Mouse (Mus musculus) intestine, embryonic 14.5 days (tissue): ENCODE measurements at regions not wholly inside any gene's neighbourhood (a gene's known extent, or its start where the extent isn't known, plus 50 kb on each side); places are given as distances from the start of the nearest gene placed in this dataset.

ENCODE experiments used
- ATAC-seq: fragments of 200-750 bp; cut with Nextera tagmentation; replicated peaks from 2 replicates; pipeline ENCODE4 v1.8.0; 2017; ENCODE audit warnings: low read depth, moderate number of reproducible peaks, moderate TSS enrichment, moderate library complexity; ENCODE audit not compliant: low FRiP score, low TSS enrichment
- DNase-seq: peaks from one replicate; pipeline ENCODE4 v3.0.0-alpha.2; 2018; ENCODE audit warnings: low spot score
- H3K27ac ChIP-seq: fragments of 300-500 bp; sonication (generic); 2 replicates; pipeline ENCODE4 v1.5.1; 2014; ENCODE audit warnings: low read depth, mild to moderate bottlenecking, control low read depth
- H3K27me3 ChIP-seq: fragments of 300-500 bp; sonication (generic); replicated peaks from 2 replicates; pipeline ENCODE4 v1.6.1; 2014; ENCODE audit warnings: low read length, control low read depth; ENCODE audit not compliant: control insufficient read depth, insufficient read depth
- H3K36me3 ChIP-seq: fragments of 300-500 bp; sonication (generic); 2 replicates; pipeline ENCODE4 v1.6.1; 2014; ENCODE audit warnings: low read length, control low read depth; ENCODE audit not compliant: control insufficient read depth, insufficient read depth
- H3K4me1 ChIP-seq: fragments of 300-500 bp; sonication (generic); replicated peaks from 2 replicates; pipeline ENCODE4 v1.6.1; 2014; ENCODE audit warnings: low read length, control low read depth, mixed read lengths; ENCODE audit not compliant: control insufficient read depth, insufficient read depth
- H3K4me2 ChIP-seq: fragments of 300-500 bp; sonication (generic); 2 replicates; pipeline ENCODE4 v1.6.1; 2014; ENCODE audit warnings: low read length
- H3K4me3 ChIP-seq: fragments of 300-500 bp; sonication (generic); 2 replicates; pipeline ENCODE4 v1.5.1; 2014; ENCODE audit warnings: low read depth, low read length, control low read depth, mixed read lengths
- H3K9ac ChIP-seq: fragments of 300-500 bp; sonication (generic); 2 replicates; pipeline ENCODE4 v1.6.1; 2014; ENCODE audit warnings: mild to moderate bottlenecking, low read length
- H3K9me3 ChIP-seq: fragments of 300-500 bp; sonication (generic); 2 replicates; pipeline ENCODE4 v1.6.1; 2016; ENCODE audit warnings: low read length, control low read depth; ENCODE audit not compliant: control insufficient read depth
- WGBS: fragments of 180-500 bp; shearing (Covaris S2); extraction: QIAGEN DNeasy Blood & Tissue Kit; methylation state at CpG from one replicate; pipeline ENCODE4 v1.1.7; 2014; 5-methylcytosine and 5-hydroxymethylcytosine counted together

DNA sequence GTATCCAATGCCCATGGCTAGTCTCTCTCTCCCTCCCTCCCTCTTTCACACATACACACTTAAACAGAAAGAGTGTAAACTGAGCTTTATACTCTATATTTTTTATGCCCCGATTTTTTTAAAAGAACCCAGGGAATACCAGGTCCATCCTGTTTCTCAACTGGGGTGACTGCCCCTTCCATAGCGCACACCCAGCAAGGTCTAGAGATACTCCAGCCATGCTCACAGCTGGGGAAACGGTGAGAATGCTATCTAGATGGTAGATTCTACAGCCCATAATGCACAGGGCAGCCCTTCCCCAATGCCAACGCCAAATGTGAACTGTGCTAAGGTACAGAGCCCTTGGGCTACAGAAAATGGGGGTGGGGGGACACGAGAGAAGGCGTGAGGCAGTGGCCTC, 51.2 kb upstream of the Tln2 start:
- Histone ChIP-seq H3K4me1 (peaks cover 7% of the 10 kb centered on the region; the same call in 1 of the 2 replicates), H3K4me3 (no peak overlapping the region), H3K27me3 (no peaks in the 10 kb centered on the region), H3K9ac (no peak overlapping the region), H3K27ac (no peak overlapping the region), H3K4me2 (no peak overlapping the region), H3K9me3 (no peaks in the 10 kb centered on the region), H3K36me3 (no peaks in the 10 kb centered on the region)
- no peak for DNase-seq
- ATAC-seq, result no peak
- 94% methylated on average over 6 of the region's 6 CpGs for WGBS

DNA sequence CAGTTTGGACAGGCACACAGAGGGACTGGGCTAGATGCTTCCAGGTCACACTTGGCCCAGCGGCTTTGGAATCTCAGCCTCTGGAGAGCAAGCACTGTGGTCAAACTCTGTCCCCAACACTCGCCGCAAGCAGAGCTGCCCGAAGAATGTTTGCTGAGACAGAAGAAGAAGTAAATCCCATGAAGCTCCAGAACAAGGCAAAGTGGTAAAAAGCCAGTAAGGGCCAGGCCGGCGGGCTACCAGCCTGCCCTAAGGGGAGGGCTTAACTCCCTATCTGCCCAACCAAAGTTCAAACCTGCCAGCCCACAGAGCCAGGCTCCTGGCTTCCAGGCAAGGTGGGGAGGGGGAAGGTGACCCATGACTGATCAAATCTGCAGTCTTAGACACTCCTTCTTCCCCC, 52.2 kb upstream of the Tln2 start:
- no peaks in the 10 kb centered on the region for H3K27me3 ChIP-seq
- no peaks in the 10 kb centered on the region for H3K4me1 ChIP-seq
- ATAC-seq, result no peak
- no peak for DNase-seq
- H3K36me3 ChIP-seq, result no peaks in the 10 kb centered on the region
- no peak overlapping the region for H3K4me3 ChIP-seq
- H3K27ac ChIP-seq, result no peak overlapping the region
- no peak overlapping the region for H3K4me2 ChIP-seq
- H3K9ac ChIP-seq, result no peak overlapping the region
- H3K9me3 ChIP-seq, result no peaks in the 10 kb centered on the region
- 76% methylated on average over 6 of the region's 6 CpGs for WGBS

DNA sequence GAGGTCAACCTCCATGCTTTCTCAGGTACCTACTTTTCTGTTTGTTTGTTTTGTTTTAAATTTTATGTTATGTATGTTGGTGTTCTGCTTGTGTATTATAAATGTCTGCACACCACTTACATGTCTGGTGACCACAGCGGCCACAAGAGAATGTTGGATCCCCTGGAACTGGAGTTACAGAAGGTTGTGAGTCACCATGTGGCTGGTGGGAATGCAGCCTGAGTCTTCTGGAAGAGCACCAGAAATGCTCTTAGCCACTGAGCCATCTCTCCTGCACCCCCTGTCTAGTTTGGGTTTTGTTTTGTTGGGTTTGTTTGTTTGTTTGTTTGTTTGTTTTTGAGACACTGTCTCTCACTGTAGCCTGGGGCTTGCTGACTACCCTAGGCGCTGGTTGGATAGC, 52.6 kb upstream of the Tln2 start:
- WGBS, result 95% methylated on average over 2 of the region's 2 CpGs
- no peaks in the 10 kb centered on the region for H3K27me3 ChIP-seq
- no peak overlapping the region for H3K4me3 ChIP-seq
- no peak for ATAC-seq
- H3K4me1 ChIP-seq, result no peaks in the 10 kb centered on the region; the same call in 1 of the 2 replicates
- H3K27ac ChIP-seq, result no peak overlapping the region
- H3K9me3 ChIP-seq, result no peaks in the 10 kb centered on the region
- H3K36me3 ChIP-seq, result no peaks in the 10 kb centered on the region
- H3K4me2 ChIP-seq, result no peak overlapping the region
- H3K9ac ChIP-seq, result no peak overlapping the region
- no peak for DNase-seq

DNA sequence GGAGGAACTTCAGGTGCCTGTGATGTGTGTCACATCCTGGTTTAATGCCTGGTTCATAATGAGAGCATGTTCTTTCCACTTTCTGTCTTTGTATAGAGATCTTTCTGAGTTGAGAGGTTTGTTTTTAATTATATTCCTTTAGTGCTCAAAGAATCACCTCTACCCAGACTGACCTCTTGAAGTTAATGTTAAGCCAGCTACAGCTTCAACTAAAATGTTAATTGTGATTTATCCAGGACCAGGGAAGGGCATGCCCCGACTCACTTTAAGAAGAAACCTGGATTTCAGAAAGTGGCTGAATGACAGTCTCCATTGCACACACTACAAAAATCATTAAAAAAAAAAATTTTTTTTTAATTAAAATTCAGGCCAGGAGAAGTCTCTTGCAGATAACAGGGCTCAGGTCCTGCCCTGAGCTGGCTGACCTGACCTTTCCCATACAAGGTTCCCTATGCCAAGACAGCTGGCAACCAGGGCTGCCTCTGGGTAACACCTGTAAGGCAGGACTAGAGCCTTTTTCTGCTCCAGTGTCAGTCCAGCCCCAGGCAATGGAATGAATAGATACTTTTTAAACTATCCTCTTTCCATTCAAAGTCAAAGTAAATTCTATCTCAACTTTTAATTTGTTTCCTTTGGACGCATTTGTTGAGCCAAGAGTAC, 54.7 kb upstream of the Tln2 start:
- no peak overlapping the region for H3K27ac ChIP-seq
- H3K9me3 ChIP-seq, result no peaks in the 10 kb centered on the region
- H3K36me3 ChIP-seq, result no peaks in the 10 kb centered on the region
- DNase-seq (no peak), ATAC-seq (no peak)
- no peak overlapping the region for H3K9ac ChIP-seq
- H3K4me2 ChIP-seq, result no peak overlapping the region
- no peak overlapping the region for H3K4me3 ChIP-seq
- H3K27me3 ChIP-seq, result no peaks in the 10 kb centered on the region
- WGBS, result 81% methylated on average over 2 of the region's 2 CpGs
- H3K4me1 ChIP-seq, result peaks cover 7% of the 10 kb centered on the region

GRCm38 (mm10) chr9:67616207-67616606, 56.7 kb upstream of the Tln2 start:
- Histone ChIP-seq H3K27me3 (no peaks in the 10 kb centered on the region), H3K9ac (no peak overlapping the region), H3K9me3 (no peaks in the 10 kb centered on the region), H3K27ac (no peak overlapping the region), H3K4me1 (peaks cover 7% of the 10 kb centered on the region), H3K4me3 (no peak overlapping the region), H3K4me2 (no peak overlapping the region), H3K36me3 (no peaks in the 10 kb centered on the region)
- ATAC-seq (no peak), DNase-seq (no peak)
- 92% methylated on average over 2 of the region's 2 CpGs for WGBS

DNA sequence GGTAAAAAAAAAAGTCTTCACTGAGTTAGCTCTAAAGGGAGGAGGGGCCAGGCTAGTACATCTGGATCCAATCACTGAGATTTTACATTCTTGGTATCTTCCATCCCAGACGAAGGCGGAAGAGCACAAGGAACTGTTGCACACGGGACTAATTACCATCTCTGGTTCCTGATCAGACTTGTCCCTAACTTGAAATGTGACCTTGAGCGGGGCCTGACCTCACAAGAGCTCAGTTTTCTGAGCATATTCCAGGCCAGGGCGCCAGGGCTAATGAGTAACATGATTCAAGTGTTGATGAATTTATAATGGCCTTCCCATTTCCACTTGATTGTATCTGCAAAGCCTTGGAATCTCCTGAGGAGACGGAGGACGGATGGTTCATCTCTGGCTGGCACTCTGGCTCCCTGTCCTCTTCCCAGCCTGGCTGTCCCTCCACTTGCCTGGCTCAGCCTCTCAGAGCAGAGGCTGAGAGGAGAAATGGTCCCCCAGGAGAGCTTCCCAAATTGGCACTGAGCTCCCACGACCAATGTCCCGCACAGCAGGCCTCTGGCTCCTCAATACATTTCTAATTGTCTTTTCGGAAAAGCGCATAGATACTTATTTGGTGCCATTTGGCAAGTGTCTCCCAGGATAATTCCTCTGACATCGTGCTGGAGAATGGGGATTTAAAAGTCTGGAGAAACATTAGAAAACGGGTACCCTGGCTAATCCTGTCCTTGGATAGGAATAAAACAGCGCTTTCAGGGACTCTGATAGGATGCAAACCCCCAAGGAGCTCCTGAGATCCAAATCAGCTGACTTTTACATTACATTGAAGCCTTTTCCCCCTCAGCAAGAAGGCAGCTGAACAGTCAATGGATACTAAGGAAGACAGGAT, 58.1 kb upstream of the Tln2 start:
- Histone ChIP-seq H3K9me3 (no peaks in the 10 kb centered on the region), H3K9ac (no peak overlapping the region), H3K4me3 (no peak overlapping the region), H3K36me3 (no peaks in the 10 kb centered on the region), H3K4me2 (no peak overlapping the region), H3K4me1 (peaks cover 7% of the 10 kb centered on the region), H3K27me3 (no peaks in the 10 kb centered on the region), H3K27ac (no peak overlapping the region)
- 60% methylated on average over 14 of the region's 14 CpGs for WGBS
- ATAC-seq (no peak), DNase-seq (no peak)

DNA sequence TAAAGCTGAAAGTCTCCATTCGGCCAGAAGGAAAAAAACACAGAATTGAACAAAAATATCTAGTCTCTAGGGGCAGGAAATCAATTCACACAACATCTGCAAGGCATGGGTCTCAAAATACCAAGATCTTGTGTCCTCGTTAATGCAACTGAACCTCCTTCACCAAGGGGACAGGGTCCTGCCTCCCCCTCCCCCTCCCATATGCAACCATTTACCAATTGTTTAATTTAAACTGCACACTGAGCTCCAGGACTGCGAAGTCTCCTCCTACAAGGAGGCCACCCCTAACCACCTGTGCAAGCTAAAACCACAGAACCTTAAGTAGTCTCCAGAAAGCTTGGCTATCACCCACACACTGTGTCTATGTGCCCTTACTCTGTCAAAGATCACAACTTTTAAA, 61.4 kb upstream of the Tln2 start:
- Histone ChIP-seq H3K4me1 (peaks cover 7% of the 10 kb centered on the region), H3K9me3 (no peaks in the 10 kb centered on the region), H3K36me3 (no peaks in the 10 kb centered on the region), H3K4me3 (no peak overlapping the region), H3K27ac (no peak overlapping the region), H3K4me2 (no peak overlapping the region), H3K9ac (no peak overlapping the region), H3K27me3 (no peaks in the 10 kb centered on the region)
- ATAC-seq, result no peak
- DNase-seq, result no peak
- WGBS, result 41% methylated on average over 3 of the region's 3 CpGs

- Histone ChIP-seq H3K4me2 (no peak overlapping the region), H3K4me1 (peaks cover 7% of the 10 kb centered on the region), H3K4me3 (no peak overlapping the region), H3K27me3 (no peaks in the 10 kb centered on the region; the same call in 1 of the 2 replicates), H3K27ac (no peak overlapping the region), H3K9me3 (no peaks in the 10 kb centered on the region), H3K36me3 (no peaks in the 10 kb centered on the region), H3K9ac (no peak overlapping the region)
- WGBS, result 62% methylated on average over 2 of the region's 2 CpGs
- ATAC-seq (no peak), DNase-seq (no peak)
These were observed 67.7 kb upstream of the Tln2 start for GRCm38 (mm10) chr9:67627196-67627595.
